In the genomic region with DNA sequence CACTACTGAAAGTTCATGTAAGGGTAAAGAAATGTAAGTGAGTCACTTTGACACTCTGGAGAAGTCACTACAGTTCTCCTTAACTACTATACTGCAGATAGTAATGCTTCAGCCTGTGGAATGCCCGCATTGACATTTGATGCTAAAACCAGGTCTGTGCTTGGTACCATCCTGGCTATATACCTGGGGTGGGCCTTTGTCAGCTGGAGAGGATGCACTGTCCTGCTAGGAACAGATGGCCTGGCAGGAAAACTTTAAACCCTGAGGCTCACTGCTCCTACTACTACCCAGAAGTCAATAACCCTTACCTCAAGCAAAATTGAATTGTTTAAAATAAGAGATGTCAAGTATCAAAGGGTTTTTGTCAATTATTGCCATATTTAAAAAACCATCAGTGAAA, we compare ENCODE assay signal across 17 mouse cellular contexts. TPM values are rescaled to one million over a fixed set of nuclear protein-coding genes. Genes with fewer than 3 reads are reported as not detected.
DNase-seq lines count a peak whose midpoint lies in the region.
"Had no signal": no experiment of that assay in that cellular context is flagged by ENCODE, and none has a peak within 500 bp of the region (broad histone marks: within the 10 kb centered on the region; RNA-seq: fewer than 3 reads in every experiment).

No protein-coding gene starts in this region.

- peak; percentile 84 for DNase-seq in brain, adult 2 months (ENCODE audit: low read depth, low spot score)
- DNase-seq in cerebellum, adult 11-12 months, result peak; percentile 80
- DNase-seq in cerebellum, adult 9-10 months, result peak; percentile 85
- DNase-seq in cerebellum, postnatal 25 days, result peak; percentile 67 to 74
- DNase-seq in kidney, postnatal 36 days, result no peak
- DNase-seq in adrenal gland, adult 8-10 months, result no peak
- DNase-seq in right cerebral cortex, adult 18-20 months, result no peak
- DNase-seq: adrenal gland, adult 2 months; adrenal gland, postnatal 25 days; forebrain, postnatal 0 days; gastrocnemius, adult 2 months; gastrocnemius, postnatal 14 days; heart, adult 11 months; kidney, adult 11 months; kidney, adult 8-10 months had no signal

RNA-seq across cellular contexts. Expression of gene Pcdh9, which starts 14.5 kb away (rescaled TPM):
- total RNA-seq in adrenal gland, adult 8-10 months (2022), result 1 to 10 TPM; 2.0 to 2.6 (median 2.4) TPM
- total RNA-seq: hematopoietic stem cell, adult 5-6 weeks; MEL had no signal

Comparison
In these comparisons a context has a peak if more than half of its experiments do, and no peak if none do; other contexts are left out.
1. DNase-seq: peak in brain, adult 2 months (single experiment), cerebellum, adult 11-12 months (single experiment), cerebellum, adult 9-10 months (single experiment) and cerebellum, postnatal 25 days (2 of 2); none in kidney, postnatal 36 days (0 of 2), adrenal gland, adult 8-10 months (single experiment) and right cerebral cortex, adult 18-20 months (single experiment).